Mouse (Mus musculus): ENCODE results near the gene Olfr1145.

GRCm38 (mm10) chr2:87830233-87830632 lies 20.6 kb downstream of the Olfr1145 start, which contains the start of gene Olfr1148:
- TF ChIP-seq POLR2A (IDR thresholded peaks at IDR 0.05; ENCODE audit: insufficient read length, low read depth) (no peak), E2F4 (IDR thresholded peaks at IDR 0.05; ENCODE audit: insufficient read depth) (no peak), MAX (IDR thresholded peaks at IDR 0.05; ENCODE audit: low read depth) (no peak), POLR2AphosphoS2 (IDR thresholded peaks at IDR 0.05; ENCODE audit: insufficient read length, low read depth) (no peak), MYOG (IDR thresholded peaks at IDR 0.05; ENCODE audit: control insufficient read depth in 1 of 3, insufficient read depth in 1 of 3, insufficient read length in 2 of 3, low read depth in 2 of 3) (no peak), CEBPB (IDR thresholded peaks at IDR 0.05; ENCODE audit: insufficient read depth, poor library complexity, severe bottlenecking) (no peak), MYOD1 (IDR thresholded peaks at IDR 0.05; ENCODE audit: control insufficient read depth in 1 of 3, insufficient read length in 2 of 3, low read depth in 2 of 3) (no peak)
